Mouse (Mus musculus) CH12.LX (cell line): Measurements from ENCODE around the gene Rbm14. TPM values are rescaled to one million over a fixed set of nuclear protein-coding genes. Genes with fewer than 3 reads are reported as not detected.

ENCODE experiments used
- DNase-seq: peaks from one replicate; pipeline ENCODE4 v3.0.0-alpha.2; 2013; ENCODE audit errors: extremely low read depth
- H3K27ac ChIP-seq: 2 replicates; pipeline ENCODE4 v1.5.1; 2012; ENCODE audit warnings: low read depth, mild to moderate bottlenecking, control low read depth, moderate library complexity; ENCODE audit not compliant: insufficient read depth
- H3K27me3 ChIP-seq: replicated peaks from 2 replicates; pipeline ENCODE3; 2012; ENCODE audit warnings: inconsistent platforms
- H3K36me3 ChIP-seq, 2 experiments: replicated peaks in 1 of 2; 2 replicates each; pipeline versions ENCODE3 to v1.6.1; 2012; ENCODE audit warnings: inconsistent platforms in 1 of 2, low read length in 1 of 2, mild to moderate bottlenecking in 1 of 2, mixed read lengths in 1 of 2, moderate library complexity in 1 of 2; ENCODE audit not compliant: control insufficient read depth in 1 of 2, insufficient read depth in 1 of 2
- H3K4me1 ChIP-seq, 2 experiments: 2 replicates each; pipeline ENCODE4 v1.6.1; 2012; ENCODE audit warnings: inconsistent platforms in 1 of 2, moderate library complexity in 1 of 2; ENCODE audit not compliant: insufficient read depth in 2 of 2, control insufficient read depth in 1 of 2
- H3K4me2 ChIP-seq: 2 replicates; pipeline ENCODE4 v1.6.1; 2012; ENCODE audit warnings: low read depth, mild to moderate bottlenecking, control low read depth; ENCODE audit not compliant: poor library complexity, insufficient read depth, severe bottlenecking
- H3K4me3 ChIP-seq, 3 experiments: fragments of 150-350 bp in 1 of 3; sonication (generic) in 1 of 3; replicated peaks in 1 of 3; 2 replicates each; pipeline versions ENCODE3 to v1.5.1; 2011 to 2012; ENCODE audit warnings: low read depth in 2 of 3, low read length in 2 of 3, mild to moderate bottlenecking in 2 of 3, moderate library complexity in 2 of 3, control low read depth in 1 of 3, improper control_type of control experiment in 1 of 3, inconsistent platforms in 1 of 3, mixed read lengths in 1 of 3; ENCODE audit not compliant: poor library complexity in 1 of 3
- H3K79me2 ChIP-seq: replicated peaks from 2 replicates; pipeline ENCODE4 v1.6.1; 2012; ENCODE audit warnings: mild to moderate bottlenecking, moderate library complexity; ENCODE audit not compliant: control insufficient read depth, poor library complexity, insufficient read depth, severe bottlenecking; ENCODE audit errors: extremely low read depth
- H3K9ac ChIP-seq: 2 replicates; pipeline ENCODE4 v1.6.1; 2012; ENCODE audit warnings: low read depth, mild to moderate bottlenecking, control low read depth, moderate library complexity; ENCODE audit not compliant: insufficient read depth
- H3K9me3 ChIP-seq: replicated peaks from 2 replicates; pipeline ENCODE3; 2012; ENCODE audit warnings: low read length, inconsistent platforms, mixed read lengths
- BHLHE40 ChIP-seq: IDR thresholded peaks from 2 replicates; pipeline ENCODE4 v1.6.1; 2011; ENCODE audit warnings: mild to moderate bottlenecking, low read depth, low read length, improper control_type of control experiment
- CHD1 ChIP-seq: IDR thresholded peaks from 2 replicates; pipeline ENCODE4 v1.6.1; 2012; ENCODE audit warnings: low read depth, low read length, improper control_type of control experiment, inconsistent platforms
- CHD2 ChIP-seq: IDR thresholded peaks from 2 replicates; pipeline ENCODE4 v1.6.1; 2011; ENCODE audit warnings: low read length, improper control_type of control experiment
- E2F4 ChIP-seq: IDR thresholded peaks from 2 replicates; pipeline ENCODE4 v1.6.1; 2011; ENCODE audit warnings: low read depth, low read length, improper control_type of control experiment; ENCODE audit not compliant: insufficient replicate concordance
- ELF1 ChIP-seq: IDR thresholded peaks from 2 replicates; pipeline ENCODE4 v1.6.1; 2014; ENCODE audit warnings: low read depth, mild to moderate bottlenecking, inconsistent platforms, low read length, improper control_type of control experiment
- ETS1 ChIP-seq: conservative IDR thresholded peaks from 2 replicates; pipeline ENCODE4 v1.6.1; 2012; ENCODE audit warnings: low read depth, mild to moderate bottlenecking, inconsistent platforms, low read length, improper control_type of control experiment, moderate library complexity
- GABPA ChIP-seq: IDR thresholded peaks from 2 replicates; pipeline ENCODE4 v1.6.1; 2012; ENCODE audit warnings: low read depth, low read length, improper control_type of control experiment, inconsistent platforms; ENCODE audit not compliant: insufficient replicate concordance
- HCFC1 ChIP-seq: IDR thresholded peaks from 2 replicates; pipeline ENCODE4 v1.6.1; 2012; ENCODE audit warnings: low read depth, mild to moderate bottlenecking, inconsistent platforms, low read length, improper control_type of control experiment
- JUN ChIP-seq: IDR thresholded peaks from 2 replicates; pipeline ENCODE4 v1.6.1; 2011; ENCODE audit warnings: low read depth, mild to moderate bottlenecking, low read length, improper control_type of control experiment, moderate library complexity; ENCODE audit not compliant: insufficient read depth
- MAFK ChIP-seq: IDR thresholded peaks from 2 replicates; pipeline ENCODE4 v1.6.1; 2011; ENCODE audit warnings: low read length, improper control_type of control experiment; ENCODE audit not compliant: insufficient replicate concordance
- MAZ ChIP-seq: IDR thresholded peaks from 2 replicates; pipeline ENCODE4 v1.6.1; 2012; ENCODE audit warnings: low read depth, mild to moderate bottlenecking, inconsistent platforms, low read length, improper control_type of control experiment, moderate library complexity
- MEF2A ChIP-seq: IDR thresholded peaks from 2 replicates; pipeline ENCODE4 v1.6.1; 2014; ENCODE audit warnings: low read depth, mild to moderate bottlenecking, inconsistent platforms, low read length, improper control_type of control experiment, borderline replicate concordance
- MXI1 ChIP-seq: IDR thresholded peaks from 2 replicates; pipeline ENCODE4 v1.6.1; 2011; ENCODE audit warnings: mild to moderate bottlenecking, low read depth, low read length, improper control_type of control experiment
- NELFE ChIP-seq: IDR thresholded peaks from 2 replicates; pipeline ENCODE4 v1.6.1; 2011; ENCODE audit warnings: low read depth, low read length, improper control_type of control experiment
- PAX5 ChIP-seq: IDR thresholded peaks from 2 replicates; pipeline ENCODE4 v1.6.1; 2012; ENCODE audit warnings: low read length, inconsistent platforms, mixed read lengths
- POLR2AphosphoS2 ChIP-seq: IDR thresholded peaks from 2 replicates; pipeline ENCODE4 v1.6.1; 2011; ENCODE audit warnings: low read depth, low read length, improper control_type of control experiment
- RAD21 ChIP-seq: IDR thresholded peaks from 2 replicates; pipeline ENCODE4 v1.6.1; 2011; ENCODE audit warnings: low read depth, mild to moderate bottlenecking, low read length, improper control_type of control experiment, moderate library complexity
- TCF12 ChIP-seq: IDR thresholded peaks from 2 replicates; pipeline ENCODE4 v1.6.1; 2014; ENCODE audit warnings: low read depth, mild to moderate bottlenecking, inconsistent platforms, low read length, improper control_type of control experiment
- UBTF ChIP-seq: IDR thresholded peaks from 2 replicates; pipeline ENCODE4 v1.6.1; 2012; ENCODE audit warnings: low read depth, mild to moderate bottlenecking, inconsistent platforms, low read length, improper control_type of control experiment, moderate library complexity
- USF1 ChIP-seq: IDR thresholded peaks from 2 replicates; pipeline ENCODE4 v1.6.1; 2014; ENCODE audit warnings: low read depth, mild to moderate bottlenecking, inconsistent platforms, low read length, improper control_type of control experiment
- ZC3H11A ChIP-seq: IDR thresholded peaks from 2 replicates; pipeline ENCODE4 v1.6.1; 2012; ENCODE audit warnings: low read depth, mild to moderate bottlenecking, inconsistent platforms, low read length, improper control_type of control experiment
- dilution Hi-C: fragments of 300-500 bp; cut with MboI; formaldehyde crosslinking; loops from 2 replicates; pipeline ENCODE4 v1.14.3; 2020; ENCODE audit warnings: low sequenced_read_pairs; ENCODE audit not compliant: extremely low pct_unique_long_range_greater_than_20kb, extremely low pct_ligation_motif_present
- in situ Hi-C: fragments of 300-500 bp; cut with MboI; formaldehyde crosslinking; loops from 3 replicates; pipeline ENCODE4 v1.14.3; 2019; ENCODE audit warnings: low sequenced_read_pairs, low pct_ligation_motif_present, low pct_unique_long_range_greater_than_20kb, mixed read lengths
- polyA plus RNA-seq: library from polyadenylated mRNA; unstranded; fragments of >175 nt; gene quantifications from 2 replicates; pipeline ENCODE4 v1.2.1, GENCODE M21; 2012; ENCODE audit warnings: low read depth; ENCODE audit not compliant: insufficient read length
- total RNA-seq, 2 experiments: library from RNA; depleted of rRNA; stranded (reverse); fragments of 300-350 nt in 1 of 2; fragments of >200 nt in 1 of 2; gene quantifications; 2 replicates each; pipeline ENCODE4 v1.2.3; 2012 to 2014

Gene Rbm14
- total and polyA plus RNA-seq, 3 experiments, result 19.1 to 59.1 (median 47.1) TPM

DNA sequence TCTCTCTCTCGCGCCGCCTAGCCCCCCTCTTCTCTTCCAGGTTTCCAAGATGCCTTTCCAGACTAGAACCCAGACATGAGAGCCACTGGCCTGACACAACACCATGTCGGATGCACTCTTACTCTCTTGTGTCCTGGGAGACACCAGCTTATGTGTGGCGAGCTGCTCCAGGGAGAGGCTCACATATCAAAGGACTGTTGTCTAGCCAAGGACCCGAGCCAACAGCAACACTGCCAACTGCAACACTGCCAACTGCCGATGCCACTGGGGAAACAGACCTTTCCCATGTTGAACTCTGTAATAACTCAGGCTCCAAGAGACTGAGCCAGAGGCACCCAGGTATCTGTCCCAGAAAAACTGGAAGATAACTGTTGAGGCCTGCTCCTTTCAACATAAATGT lies 17.7 kb upstream of the Rbm14 start:
- TF ChIP-seq HCFC1 (no peak), E2F4 (no peak), GABPA (no peak), CHD2 (no peak), MEF2A (no peak)
- H3K27ac ChIP-seq, result no peak overlapping the region
- DNase-seq, result no peak
- no peaks in the 10 kb centered on the region for H3K9me3 ChIP-seq
- peaks cover 2 to 6% of the 10 kb centered on the region in 2 experiments; a peak in 2 of 4 replicates for H3K4me1 ChIP-seq
- peaks cover 42 to 85% of the 10 kb centered on the region in 2 experiments for H3K36me3 ChIP-seq
- H3K4me3 ChIP-seq, result no peak overlapping the region
- no peaks in the 10 kb centered on the region for H3K79me2 ChIP-seq
- dilution Hi-C loops, result no loop called here
- no peak overlapping the region for H3K9ac ChIP-seq
- no peaks in the 10 kb centered on the region for H3K27me3 ChIP-seq
- no peak overlapping the region for H3K4me2 ChIP-seq
- in situ Hi-C loops, result no loop called here

DNA sequence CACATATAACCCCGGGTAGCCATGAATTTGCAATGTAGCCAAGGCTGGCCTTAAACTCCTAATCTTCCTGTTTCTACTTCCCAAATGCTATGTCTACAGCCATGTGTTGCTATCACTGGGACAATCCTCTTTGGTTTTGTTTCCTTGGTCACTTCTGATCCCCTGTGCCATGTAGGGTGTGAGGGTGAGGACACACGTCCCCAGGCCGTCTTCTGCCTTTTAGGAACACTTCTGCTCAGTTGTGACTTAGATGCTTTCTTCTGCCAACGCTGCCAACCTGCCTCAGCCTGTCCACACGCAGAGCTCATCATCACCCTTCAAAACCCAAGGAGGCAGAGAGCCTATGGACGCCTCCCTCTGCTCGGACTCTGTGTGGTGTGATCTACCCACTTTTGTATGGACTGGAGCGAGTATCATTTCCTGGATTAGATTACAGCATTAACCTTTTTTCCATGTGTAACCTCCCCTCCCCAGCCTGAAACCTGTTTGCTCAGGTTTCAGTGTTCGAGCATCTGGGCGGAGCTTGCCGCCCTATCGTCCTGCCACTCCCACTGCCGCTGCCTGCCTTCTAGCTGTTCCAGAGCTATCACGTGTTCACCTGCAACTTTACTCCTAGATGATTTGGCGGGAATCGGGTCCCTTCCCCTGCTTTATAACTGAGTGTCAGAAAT lies 17.1 kb upstream of the Rbm14 start:
- DNase-seq, result no peak
- no peaks in the 10 kb centered on the region for H3K27me3 ChIP-seq
- no peak overlapping the region for H3K9ac ChIP-seq
- peaks cover 42 to 82% of the 10 kb centered on the region in 2 experiments for H3K36me3 ChIP-seq
- in situ Hi-C loops, result no loop called here
- H3K79me2 ChIP-seq, result no peaks in the 10 kb centered on the region
- no peak overlapping the region for H3K27ac ChIP-seq
- H3K4me2 ChIP-seq, result no peak overlapping the region
- H3K4me3 ChIP-seq, result no peak overlapping the region
- H3K9me3 ChIP-seq, result no peaks in the 10 kb centered on the region
- TF ChIP-seq MXI1, result no peak
- no peak for TF ChIP-seq CHD1
- no peak for TF ChIP-seq ELF1
- TF ChIP-seq RAD21, result no peak
- TF ChIP-seq MAZ, result no peak
- no peak for TF ChIP-seq USF1
- no peak for TF ChIP-seq CHD2
- TF ChIP-seq UBTF, result no peak
- TF ChIP-seq ETS1, result no peak
- no peak for TF ChIP-seq TCF12
- TF ChIP-seq MAFK, result no peak
- TF ChIP-seq POLR2AphosphoS2, result no peak
- no peak for TF ChIP-seq JUN
- no peak for TF ChIP-seq BHLHE40
- no peak for TF ChIP-seq ZC3H11A
- no peak for TF ChIP-seq PAX5
- TF ChIP-seq NELFE, result no peak
- H3K4me1 ChIP-seq, result peaks cover 2 to 6% of the 10 kb centered on the region in 2 experiments; a peak in 2 of 4 replicates
- dilution Hi-C loops, result no loop called here
